Mouse (Mus musculus) forebrain, embryonic 16.5 days (tissue): ENCODE measurements around the gene Olfr1434. TPM values are rescaled to one million over a fixed set of nuclear protein-coding genes. Genes with fewer than 3 reads are reported as not detected.
"Not testable (repeated sequence)": the region's sequence is repeated elsewhere in the genome, so short reads cannot be mapped to it uniquely, and the experiment has no call there.

Source experiments
- ATAC-seq: fragments of 200-750 bp; cut with Nextera tagmentation; 2 replicates; pipeline ENCODE4 v1.8.0; 2017; ENCODE audit warnings: mild to moderate bottlenecking, moderate library complexity
- H3K27ac ChIP-seq: fragments of 300-500 bp; sonication (generic); 2 replicates; pipeline ENCODE4 v1.5.1; 2014; ENCODE audit warnings: low read length, control low read depth
- H3K27me3 ChIP-seq: fragments of 300-500 bp; sonication (generic); replicated peaks from 2 replicates; pipeline ENCODE4 v1.6.1; 2014; ENCODE audit warnings: low read length; ENCODE audit not compliant: control insufficient read depth, insufficient read depth
- H3K36me3 ChIP-seq: fragments of 300-500 bp; sonication (generic); 2 replicates; pipeline ENCODE4 v1.6.1; 2014; ENCODE audit not compliant: control insufficient read depth, insufficient read depth
- H3K4me1 ChIP-seq: fragments of 300-500 bp; sonication (generic); replicated peaks from 2 replicates; pipeline ENCODE4 v1.6.1; 2014; ENCODE audit warnings: low read length; ENCODE audit not compliant: control insufficient read depth, insufficient read depth
- H3K4me2 ChIP-seq: fragments of 300-500 bp; sonication (generic); 2 replicates; pipeline ENCODE4 v1.6.1; 2014; ENCODE audit warnings: mild to moderate bottlenecking, low read length, control low read depth
- H3K4me3 ChIP-seq: fragments of 300-500 bp; sonication (generic); replicated peaks from 2 replicates; pipeline ENCODE4 v1.5.1; 2014; ENCODE audit warnings: mild to moderate bottlenecking, low read length, control low read depth
- H3K9ac ChIP-seq: fragments of 300-500 bp; sonication (generic); replicated peaks from 2 replicates; pipeline ENCODE4 v1.6.1; 2014; ENCODE audit warnings: low read depth, low read length, control low read depth
- H3K9me3 ChIP-seq: fragments of 300-500 bp; sonication (generic); 2 replicates; pipeline ENCODE4 v1.6.1; 2016; ENCODE audit warnings: low read length; ENCODE audit not compliant: control insufficient read depth
- whole genome bisulfite sequencing: fragments of 180-500 bp; shearing (Covaris S2); extraction: QIAGEN DNeasy Blood & Tissue Kit; methylation state at CpG from one replicate; pipeline ENCODE4 v1.1.7; 2014; 5-methylcytosine and 5-hydroxymethylcytosine counted together
- polyA plus RNA-seq: library from polyadenylated mRNA; unstranded; fragments of >200 nt; fragmentation: Nextera tagmentation; extraction: Ambion mirVana; gene quantifications from 2 replicates; pipeline ENCODE4 v1.2.1, GENCODE M21; 2015

The Olfr1434 gene
- polyA plus RNA-seq, result not detected in 2 replicates

GRCm38 (mm10) chr19:12279554-12279953, at the start of gene Olfr1434:
Olfr1434 (plus strand) TSS chr19:12279854.
- no peak within 1 kb of the TSS for H3K4me2 ChIP-seq
- no peak within 1 kb of the TSS for H3K4me3 ChIP-seq
- no peaks in the 10 kb centered on the region for H3K36me3 ChIP-seq
- H3K27ac ChIP-seq, result no peak within 1 kb of the TSS
- no peaks in the 10 kb centered on the region for H3K9me3 ChIP-seq
- no peak within 1 kb of the TSS for H3K9ac ChIP-seq
- ATAC-seq, result no peak
- WGBS, result 61% methylated on average over 2 of the region's 2 CpGs
- no peaks in the 10 kb centered on the region for H3K27me3 ChIP-seq
- H3K4me1 ChIP-seq, result no peaks in the 10 kb centered on the region

DNA sequence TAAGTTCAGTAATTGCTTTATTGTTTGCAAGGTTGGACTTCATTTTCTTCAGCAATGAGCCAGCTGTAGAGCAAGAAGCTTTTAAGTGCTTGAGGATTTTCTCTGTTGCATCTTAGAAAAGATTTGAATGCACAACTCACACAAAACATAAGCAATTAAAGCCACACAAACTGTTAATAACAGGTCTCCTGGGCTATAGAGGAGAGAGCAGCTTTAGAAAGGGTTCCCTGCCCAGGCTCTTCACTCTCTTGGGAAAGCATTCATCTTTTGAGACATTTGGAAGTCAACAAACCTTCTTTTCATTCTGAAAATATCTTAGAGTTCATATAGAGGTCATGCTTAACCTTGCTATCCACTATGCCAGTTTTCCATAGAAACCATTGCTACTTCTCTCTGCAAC, 47.2 kb upstream of the Olfr1434 start, which contains the start of gene Olfr1432:
Gene Olfr1432 (minus strand): TSS at position 101 of the 400 bp plus-strand sequence.
- ATAC-seq, H3K27me3 ChIP-seq, H3K36me3 ChIP-seq, H3K4me3 ChIP-seq, H3K4me1 ChIP-seq, H3K27ac ChIP-seq, H3K9ac ChIP-seq, H3K4me2 ChIP-seq, H3K9me3 ChIP-seq: not testable (repeated sequence)

DNA sequence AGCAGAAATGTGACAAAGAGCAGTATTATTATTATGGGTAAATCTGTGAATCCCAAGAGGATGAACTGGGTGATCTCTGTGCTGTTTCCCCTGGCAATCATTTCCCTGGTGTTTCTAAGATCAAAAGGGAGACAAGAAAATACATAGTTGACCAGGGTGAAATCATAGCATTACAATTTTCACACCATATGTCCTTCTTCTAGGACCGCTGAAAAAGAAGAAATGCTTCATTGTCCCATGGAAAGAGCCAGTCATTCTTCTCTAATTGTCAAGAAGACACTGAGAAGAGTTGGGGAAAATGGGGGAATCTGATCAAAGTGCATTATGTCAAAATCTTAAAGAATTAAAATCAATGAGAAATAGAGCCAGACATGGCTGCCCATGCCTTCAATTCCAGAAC, 38.1 kb upstream of the Olfr1434 start, which contains the start of gene Olfr262:
Gene Olfr262 (minus strand): TSS at position 101 of the 400 bp plus-strand sequence.
- Histone ChIP-seq H3K36me3 (no peaks in the 10 kb centered on the region), H3K9ac (no peak within 1 kb of the TSS), H3K4me3 (no peak within 1 kb of the TSS), H3K27me3 (no peaks in the 10 kb centered on the region), H3K9me3 (no peaks in the 10 kb centered on the region), H3K4me1 (no peaks in the 10 kb centered on the region), H3K27ac (no peak within 1 kb of the TSS), H3K4me2 (no peak within 1 kb of the TSS)
- 75% methylated on average over 1 of the region's 1 CpGs for WGBS
- no peak for ATAC-seq

DNA sequence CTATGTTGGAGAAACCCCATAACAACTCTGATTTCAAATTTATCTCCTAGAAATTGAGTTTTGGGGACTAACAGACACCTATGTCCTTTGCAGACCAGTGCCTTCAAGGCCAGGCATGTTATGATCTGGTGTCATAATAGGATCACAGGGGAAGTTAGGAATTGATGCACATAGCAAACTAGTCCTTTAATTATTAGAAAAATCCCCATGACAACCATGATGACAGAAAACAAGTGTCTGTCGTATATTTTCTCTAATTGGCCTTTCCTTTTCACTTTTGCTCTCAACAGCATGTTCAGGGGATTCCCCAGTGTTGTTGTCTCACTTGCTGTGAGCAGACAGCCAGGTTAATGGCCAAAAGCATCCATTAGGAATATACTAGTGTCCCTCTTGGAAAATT, 18.9 kb upstream of the Olfr1434 start, which contains the start of gene Olfr235:
Gene Olfr235 (plus strand): TSS at position 301 of the 400 bp plus-strand sequence.
- Histone ChIP-seq H3K27me3 (no peaks in the 10 kb centered on the region), H3K4me3 (no peak within 1 kb of the TSS), H3K4me1 (no peaks in the 10 kb centered on the region), H3K9ac (no peak within 1 kb of the TSS), H3K4me2 (no peak within 1 kb of the TSS), H3K36me3 (no peaks in the 10 kb centered on the region), H3K27ac (no peak within 1 kb of the TSS), H3K9me3 (no peaks in the 10 kb centered on the region)
- no peak for ATAC-seq
- 71% methylated on average over 1 of the region's 1 CpGs for WGBS

- Histone ChIP-seq H3K27me3 (no peaks in the 10 kb centered on the region), H3K36me3 (no peaks in the 10 kb centered on the region), H3K4me2 (no peak overlapping the region), H3K4me3 (no peak overlapping the region), H3K9ac (no peak overlapping the region), H3K4me1 (no peaks in the 10 kb centered on the region), H3K9me3 (no peaks in the 10 kb centered on the region), H3K27ac (no peak overlapping the region)
- peak; percentile 80 for ATAC-seq
Measured at GRCm38 (mm10) chr19:12292979-12293378, 13.3 kb downstream of the Olfr1434 start.

- H3K27ac ChIP-seq, H3K4me3 ChIP-seq, H3K9ac ChIP-seq, H3K4me2 ChIP-seq, H3K4me1 ChIP-seq, H3K36me3 ChIP-seq, ATAC-seq, H3K27me3 ChIP-seq, H3K9me3 ChIP-seq: not testable (repeated sequence)
- WGBS, result 97% methylated on average over 1 of the region's 1 CpGs
Measured at GRCm38 (mm10) chr19:12299030-12299429, 19.4 kb downstream of the Olfr1434 start, which contains the start of gene Olfr1436. Olfr1436 (minus strand) TSS chr19:12299130.

DNA sequence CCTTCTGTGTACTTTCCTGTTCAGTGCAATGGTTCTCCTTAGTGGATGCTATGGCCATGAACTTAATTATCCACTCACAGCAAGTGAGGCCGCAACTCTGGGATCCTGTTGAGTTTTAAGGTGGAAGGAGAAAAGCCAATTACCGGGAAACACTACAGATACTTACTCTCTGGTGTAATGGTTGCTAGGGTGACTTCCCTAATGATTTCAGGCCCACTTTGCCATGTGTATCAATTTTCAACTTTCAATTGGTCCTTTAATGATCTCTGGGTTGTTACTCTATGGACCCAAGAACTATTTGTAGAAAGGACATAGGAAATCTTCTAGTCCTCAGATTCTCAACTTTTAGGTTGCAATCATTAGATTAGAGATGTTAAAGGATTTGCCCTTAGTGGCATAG, 45.3 kb downstream of the Olfr1434 start, which contains the start of gene Olfr1437:
Gene Olfr1437 (minus strand): TSS at position 101 of the 400 bp plus-strand sequence.
- Histone ChIP-seq H3K4me2 (no peak within 1 kb of the TSS), H3K4me3 (no peak within 1 kb of the TSS), H3K9me3 (no peaks in the 10 kb centered on the region), H3K9ac (no peak within 1 kb of the TSS), H3K4me1 (no peaks in the 10 kb centered on the region), H3K27ac (no peak within 1 kb of the TSS), H3K27me3 (no peaks in the 10 kb centered on the region), H3K36me3 (no peaks in the 10 kb centered on the region)
- WGBS, result 76% methylated on average over 2 of the region's 2 CpGs
- ATAC-seq, result no peak

Other genes starting within 250 kb of the Olfr1434 start
- gene Olfr1423, start 238.5 kb upstream of the Olfr1434 start, polyA plus RNA-seq, result not detected in 2 replicates
- not detected in 2 replicates for gene Olfr1424, start 217.2 kb upstream of the Olfr1434 start, polyA plus RNA-seq
- not detected in 2 replicates for gene Olfr1425, start 202.1 kb upstream of the Olfr1434 start, polyA plus RNA-seq
- gene Olfr1426, start 187.8 kb upstream of the Olfr1434 start, polyA plus RNA-seq, result not detected in 2 replicates
- gene Olfr1427, start 176.5 kb upstream of the Olfr1434 start, polyA plus RNA-seq, result not detected in 2 replicates
- gene Olfr1428, start 164.0 kb upstream of the Olfr1434 start, polyA plus RNA-seq, result not detected in 2 replicates
- gene Olfr76, start 156.7 kb upstream of the Olfr1434 start, polyA plus RNA-seq, result not detected in 2 replicates
- gene Olfr1555-ps1, start 109.7 kb upstream of the Olfr1434 start, polyA plus RNA-seq, result not detected in 2 replicates
- gene Olfr1431, start 79.2 kb upstream of the Olfr1434 start, polyA plus RNA-seq, result not detected in 2 replicates
- gene Olfr1432, start 47.3 kb upstream of the Olfr1434 start, polyA plus RNA-seq, result not detected in 2 replicates
- gene Olfr262, start 38.2 kb upstream of the Olfr1434 start, polyA plus RNA-seq, result not detected in 2 replicates
- gene Olfr235, start 18.8 kb upstream of the Olfr1434 start, polyA plus RNA-seq, result not detected in 2 replicates
- not detected in 2 replicates for gene Olfr1436, start 19.3 kb downstream of the Olfr1434 start, polyA plus RNA-seq
- gene Olfr1437, start 45.2 kb downstream of the Olfr1434 start, polyA plus RNA-seq, result not detected in 2 replicates
- not detected in 2 replicates for gene Olfr1438-ps1, start 56.1 kb downstream of the Olfr1434 start, polyA plus RNA-seq
- not detected in 2 replicates for gene Olfr1440, start 107.4 kb downstream of the Olfr1434 start, polyA plus RNA-seq
- gene Olfr1441, start 137.6 kb downstream of the Olfr1434 start, polyA plus RNA-seq, result not detected in 2 replicates
- not detected in 2 replicates for gene Pfpl, start 148.1 kb downstream of the Olfr1434 start, polyA plus RNA-seq
- 0.39 and 0.47 TPM in 2 replicates for gene Mpeg1, start 180.9 kb downstream of the Olfr1434 start, polyA plus RNA-seq
- gene Dtx4, start 221.6 kb downstream of the Olfr1434 start, polyA plus RNA-seq, result 20.3 and 21.3 TPM in 2 replicates